Mouse (Mus musculus): Measurements from ENCODE around the gene Polr2c. TPM values are rescaled to one million over a fixed set of nuclear protein-coding genes. Genes with fewer than 3 reads are reported as not detected.
"Not testable (repeated sequence)": the region's sequence is repeated elsewhere in the genome, so short reads cannot be mapped to it uniquely, and the experiment has no call there.

The Polr2c gene
- total and polyA plus RNA-seq, 2 experiments from 2014 or later: 112 to 121 TPM

- H3K4me1 ChIP-seq (ENCODE audit: control insufficient read depth, insufficient read depth): no peaks in the 10 kb centered on the region
- H3K9ac ChIP-seq (replicated peaks; ENCODE audit: low read depth, low read length): no peak overlapping the region
- no peak for DNase-seq (ENCODE audit: low spot score)
- no peaks in the 10 kb centered on the region for H3K27me3 ChIP-seq (ENCODE audit: control insufficient read depth, insufficient read depth, low read length)
- no peak for TF ChIP-seq EP300 (IDR thresholded peaks at IDR 0.05; ENCODE audit: low read depth)
- TF ChIP-seq CTCF (IDR thresholded peaks at IDR 0.05; ENCODE audit: low read depth): no peak
- no peak overlapping the region for H3K4me3 ChIP-seq (ENCODE audit: low read depth, low read length)
- peaks cover 53% of the 10 kb centered on the region for H3K36me3 ChIP-seq (replicated peaks; ENCODE audit: control insufficient read depth, insufficient read depth, low read length)
- no peaks in the 10 kb centered on the region for H3K9me3 ChIP-seq (replicated peaks; ENCODE audit: control insufficient read depth, low read length)
- no peak for ATAC-seq (ENCODE audit: insufficient read depth, low read depth)
- 95% methylated on average over 2 of the region's 2 CpGs for WGBS
- H3K27ac ChIP-seq (ENCODE audit: low read depth): no peak overlapping the region
- no peak overlapping the region for H3K4me2 ChIP-seq (ENCODE audit: low read depth, low read length)
Observed at GRCm38 (mm10) chr8:94821381-94821780, 35.9 kb upstream of the Polr2c start.

DNA sequence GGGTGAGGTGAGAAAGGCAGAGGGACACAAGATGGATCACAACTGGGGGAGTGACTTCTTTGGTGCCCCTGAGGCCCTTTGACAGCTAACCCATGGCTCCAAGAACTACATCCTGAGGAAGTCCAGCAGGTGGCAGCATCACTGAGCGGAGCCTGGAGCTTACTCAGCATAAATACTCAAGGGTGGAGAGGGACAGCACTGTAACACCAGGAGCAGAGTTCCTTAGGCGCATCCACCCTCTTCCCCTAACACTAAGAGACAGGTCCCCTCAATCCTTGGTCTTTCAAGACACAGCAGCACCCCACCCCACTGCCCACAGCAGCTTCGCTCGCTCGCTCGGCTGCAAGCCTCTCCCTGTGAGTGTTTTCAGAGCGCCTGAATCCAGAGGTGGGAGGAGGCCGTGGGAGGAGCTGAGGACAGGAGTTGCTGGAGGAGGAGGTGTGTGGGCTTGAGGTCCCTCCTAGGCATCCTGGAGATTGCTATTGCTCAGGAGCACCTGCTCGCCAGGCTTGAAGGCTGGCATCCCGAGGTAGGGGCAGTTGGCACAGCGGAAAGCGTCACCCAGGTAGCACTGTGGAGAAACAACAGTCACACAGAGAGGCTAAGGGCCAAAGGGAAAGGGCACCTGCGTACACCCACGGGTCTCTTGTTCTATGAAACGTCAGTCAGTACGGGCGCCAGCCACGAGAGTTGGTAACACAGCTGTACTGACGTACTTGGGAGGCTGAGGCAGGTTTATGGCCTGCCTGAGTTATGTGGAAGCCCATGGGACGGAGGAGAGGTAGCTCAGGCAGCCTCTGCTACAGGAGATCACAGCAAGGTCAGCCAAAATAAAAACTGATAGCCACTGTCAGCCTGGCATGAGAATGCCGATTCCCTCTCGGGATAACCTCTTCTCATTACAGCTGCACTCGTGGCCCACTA is 34.4 kb upstream of the Polr2c start:
- Histone ChIP-seq H3K27ac (ENCODE audit: low read depth) (no peak overlapping the region), H3K9me3 (replicated peaks; ENCODE audit: control insufficient read depth, low read length) (no peaks in the 10 kb centered on the region), H3K27me3 (ENCODE audit: control insufficient read depth, insufficient read depth, low read length) (no peaks in the 10 kb centered on the region), H3K4me3 (ENCODE audit: low read depth, low read length) (no peak overlapping the region), H3K36me3 (replicated peaks; ENCODE audit: control insufficient read depth, insufficient read depth, low read length) (peaks cover 65% of the 10 kb centered on the region), H3K4me2 (ENCODE audit: low read depth, low read length) (no peak overlapping the region), H3K9ac (replicated peaks; ENCODE audit: low read depth, low read length) (no peak overlapping the region), H3K4me1 (ENCODE audit: control insufficient read depth, insufficient read depth) (no peaks in the 10 kb centered on the region)
- TF ChIP-seq CTCF (IDR thresholded peaks at IDR 0.05; ENCODE audit: low read depth) (peak; percentile 77), EP300 (IDR thresholded peaks at IDR 0.05; ENCODE audit: low read depth) (no peak)
- DNase-seq (ENCODE audit: low spot score) (peak; percentile 61), ATAC-seq (ENCODE audit: insufficient read depth, low read depth) (peak; percentile 72; the same call in 1 of the 2 replicates)
- WGBS: 73% methylated on average over 23 of the region's 23 CpGs

GRCm38 (mm10) chr8:94825170-94825569 is 32.1 kb upstream of the Polr2c start:
- H3K9ac ChIP-seq (replicated peaks; ENCODE audit: low read depth, low read length): no peak overlapping the region
- DNase-seq (ENCODE audit: low spot score) (no peak), ATAC-seq (ENCODE audit: insufficient read depth, low read depth) (no peak)
- TF ChIP-seq EP300 (IDR thresholded peaks at IDR 0.05; ENCODE audit: low read depth): no peak
- TF ChIP-seq CTCF (IDR thresholded peaks at IDR 0.05; ENCODE audit: low read depth): no peak
- no peak overlapping the region for H3K27ac ChIP-seq (ENCODE audit: low read depth)
- peaks cover 84% of the 10 kb centered on the region for H3K36me3 ChIP-seq (replicated peaks; ENCODE audit: control insufficient read depth, insufficient read depth, low read length)
- no peaks in the 10 kb centered on the region for H3K27me3 ChIP-seq (ENCODE audit: control insufficient read depth, insufficient read depth, low read length)
- no peaks in the 10 kb centered on the region for H3K9me3 ChIP-seq (replicated peaks; ENCODE audit: control insufficient read depth, low read length)
- H3K4me3 ChIP-seq (ENCODE audit: low read depth, low read length): no peak overlapping the region
- 84% methylated on average over 6 of the region's 6 CpGs for WGBS
- no peaks in the 10 kb centered on the region for H3K4me1 ChIP-seq (ENCODE audit: control insufficient read depth, insufficient read depth)
- H3K4me2 ChIP-seq (ENCODE audit: low read depth, low read length): no peak overlapping the region

DNA sequence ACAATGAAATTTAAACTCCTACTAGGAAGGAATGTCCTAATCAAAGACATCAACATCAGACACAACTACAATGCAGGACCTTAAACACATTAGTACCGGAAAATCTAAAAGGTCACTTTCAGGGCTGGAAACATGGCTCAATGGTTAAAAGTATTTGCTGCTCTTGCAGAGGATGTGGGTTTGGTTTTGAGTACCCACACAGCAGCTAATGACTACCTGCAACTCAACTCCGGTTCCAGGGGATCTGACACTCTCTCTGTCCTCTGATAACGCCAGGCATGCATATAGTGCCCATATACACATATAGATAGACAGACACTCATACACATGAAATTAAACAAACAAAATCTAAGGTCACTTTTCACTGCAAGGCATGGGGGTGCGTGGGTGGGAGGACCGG is 31.0 kb upstream of the Polr2c start:
- H3K9ac ChIP-seq (replicated peaks; ENCODE audit: low read depth, low read length): no peak overlapping the region
- H3K9me3 ChIP-seq (replicated peaks; ENCODE audit: control insufficient read depth, low read length): no peaks in the 10 kb centered on the region
- no peak overlapping the region for H3K4me2 ChIP-seq (ENCODE audit: low read depth, low read length)
- no peak overlapping the region for H3K4me3 ChIP-seq (ENCODE audit: low read depth, low read length)
- 95% methylated on average over 5 of the region's 5 CpGs for WGBS
- H3K36me3 ChIP-seq (replicated peaks; ENCODE audit: control insufficient read depth, insufficient read depth, low read length): peaks cover 87% of the 10 kb centered on the region
- no peaks in the 10 kb centered on the region for H3K4me1 ChIP-seq (ENCODE audit: control insufficient read depth, insufficient read depth)
- DNase-seq (ENCODE audit: low spot score): no peak
- no peaks in the 10 kb centered on the region for H3K27me3 ChIP-seq (ENCODE audit: control insufficient read depth, insufficient read depth, low read length)
- no peak overlapping the region for H3K27ac ChIP-seq (ENCODE audit: low read depth)
- ATAC-seq (ENCODE audit: insufficient read depth, low read depth): no peak
- no peak for TF ChIP-seq EP300 (IDR thresholded peaks at IDR 0.05; ENCODE audit: low read depth)
- TF ChIP-seq CTCF (IDR thresholded peaks at IDR 0.05; ENCODE audit: low read depth): no peak

- peaks cover 78% of the 10 kb centered on the region for H3K36me3 ChIP-seq (replicated peaks; ENCODE audit: control insufficient read depth, insufficient read depth, low read length)
- TF ChIP-seq CTCF (IDR thresholded peaks at IDR 0.05; ENCODE audit: low read depth): no peak
- TF ChIP-seq EP300 (IDR thresholded peaks at IDR 0.05; ENCODE audit: low read depth): no peak
- no peaks in the 10 kb centered on the region for H3K4me1 ChIP-seq (ENCODE audit: control insufficient read depth, insufficient read depth)
- no peak overlapping the region for H3K4me3 ChIP-seq (ENCODE audit: low read depth, low read length)
- 82% methylated on average over 6 of the region's 6 CpGs for WGBS
- DNase-seq (ENCODE audit: low spot score) (no peak), ATAC-seq (ENCODE audit: insufficient read depth, low read depth) (no peak)
- no peaks in the 10 kb centered on the region for H3K27me3 ChIP-seq (ENCODE audit: control insufficient read depth, insufficient read depth, low read length)
- no peak overlapping the region for H3K27ac ChIP-seq (ENCODE audit: low read depth)
- H3K9ac ChIP-seq (replicated peaks; ENCODE audit: low read depth, low read length): no peak overlapping the region
- no peaks in the 10 kb centered on the region for H3K9me3 ChIP-seq (replicated peaks; ENCODE audit: control insufficient read depth, low read length)
- H3K4me2 ChIP-seq (ENCODE audit: low read depth, low read length): no peak overlapping the region
Observed at GRCm38 (mm10) chr8:94828284-94828683, 29.0 kb upstream of the Polr2c start.

GRCm38 (mm10) chr8:94833901-94834405 is 23.3 kb upstream of the Polr2c start:
- ATAC-seq (ENCODE audit: insufficient read depth, low read depth); H3K9me3 ChIP-seq (replicated peaks; ENCODE audit: control insufficient read depth, low read length); H3K4me2 ChIP-seq (ENCODE audit: low read depth, low read length); H3K4me3 ChIP-seq (ENCODE audit: low read depth, low read length); H3K27ac ChIP-seq (ENCODE audit: low read depth); H3K9ac ChIP-seq (replicated peaks; ENCODE audit: low read depth, low read length); H3K27me3 ChIP-seq (ENCODE audit: control insufficient read depth, insufficient read depth, low read length); DNase-seq (ENCODE audit: low spot score): not testable (repeated sequence)
- 73% methylated on average over 7 of the region's 7 CpGs for WGBS
- peaks cover 16% of the 10 kb centered on the region for H3K4me1 ChIP-seq (ENCODE audit: control insufficient read depth, insufficient read depth)
- peaks cover 29% of the 10 kb centered on the region for H3K36me3 ChIP-seq (replicated peaks; ENCODE audit: control insufficient read depth, insufficient read depth, low read length)

- H3K27me3 ChIP-seq (ENCODE audit: control insufficient read depth, insufficient read depth, low read length); ATAC-seq (ENCODE audit: insufficient read depth, low read depth); H3K9me3 ChIP-seq (replicated peaks; ENCODE audit: control insufficient read depth, low read length); H3K27ac ChIP-seq (ENCODE audit: low read depth); DNase-seq (ENCODE audit: low spot score); H3K4me3 ChIP-seq (ENCODE audit: low read depth, low read length); H3K4me2 ChIP-seq (ENCODE audit: low read depth, low read length); H3K9ac ChIP-seq (replicated peaks; ENCODE audit: low read depth, low read length): not testable (repeated sequence)
- Histone ChIP-seq H3K4me1 (ENCODE audit: control insufficient read depth, insufficient read depth) (peaks cover 21% of the 10 kb centered on the region), H3K36me3 (replicated peaks; ENCODE audit: control insufficient read depth, insufficient read depth, low read length) (peaks cover 14% of the 10 kb centered on the region)
- WGBS: 92% methylated on average over 13 of the region's 13 CpGs
Observed at GRCm38 (mm10) chr8:94835751-94836150, 21.5 kb upstream of the Polr2c start.
